Mouse (Mus musculus) limb, embryonic 15.5 days (tissue): ENCODE data around the gene Grm8. TPM values are rescaled to one million over a fixed set of nuclear protein-coding genes. Genes with fewer than 3 reads are reported as not detected.
"Not testable (repeated sequence)": the region's sequence is repeated elsewhere in the genome, so short reads cannot be mapped to it uniquely, and the experiment has no call there.

Source experiments
- ATAC-seq: fragments of 200-750 bp; cut with Nextera tagmentation; 2 replicates; pipeline ENCODE4 v1.8.0; 2017; ENCODE audit warnings: low read depth, moderate TSS enrichment; ENCODE audit not compliant: insufficient number of reproducible peaks, low FRiP score, low TSS enrichment
- H3K27ac ChIP-seq: fragments of 300-500 bp; sonication (generic); 2 replicates; pipeline ENCODE4 v1.5.1; 2015; ENCODE audit warnings: moderate library complexity, mild to moderate bottlenecking, inconsistent platforms
- H3K27me3 ChIP-seq: fragments of 300-500 bp; sonication (generic); 2 replicates; pipeline ENCODE4 v1.6.1; 2015; ENCODE audit warnings: inconsistent platforms
- H3K36me3 ChIP-seq: fragments of 300-500 bp; sonication (generic); 2 replicates; pipeline ENCODE4 v1.6.1; 2015; ENCODE audit warnings: inconsistent platforms
- H3K4me1 ChIP-seq: fragments of 300-500 bp; sonication (generic); 2 replicates; pipeline ENCODE4 v1.6.1; 2015; ENCODE audit warnings: inconsistent platforms
- H3K4me2 ChIP-seq: fragments of 300-500 bp; sonication (generic); 2 replicates; pipeline ENCODE4 v1.6.1; 2015; ENCODE audit warnings: mild to moderate bottlenecking, inconsistent platforms
- H3K4me3 ChIP-seq: fragments of 300-500 bp; sonication (generic); 2 replicates; pipeline ENCODE4 v1.5.1; 2015; ENCODE audit warnings: mild to moderate bottlenecking, inconsistent platforms
- H3K9ac ChIP-seq: fragments of 300-500 bp; sonication (generic); 2 replicates; pipeline ENCODE4 v1.6.1; 2015; ENCODE audit warnings: inconsistent platforms
- H3K9me3 ChIP-seq: fragments of 300-500 bp; sonication (generic); 2 replicates; pipeline ENCODE4 v1.6.1; 2016; ENCODE audit warnings: inconsistent platforms
- WGBS: fragments of 180-500 bp; shearing (Covaris S2); methylation state at CpG from one replicate; pipeline ENCODE4 v1.1.7; 2015; 5-methylcytosine and 5-hydroxymethylcytosine counted together
- polyA plus RNA-seq: library from polyadenylated mRNA; unstranded; fragments of >200 nt; fragmentation: Nextera tagmentation; extraction: Ambion mirVana; gene quantifications from 2 replicates; pipeline ENCODE4 v1.2.1, GENCODE M21; 2015

Grm8 gene
- polyA plus RNA-seq, 1 experiment from 2014 or later: 1.3 TPM

DNA sequence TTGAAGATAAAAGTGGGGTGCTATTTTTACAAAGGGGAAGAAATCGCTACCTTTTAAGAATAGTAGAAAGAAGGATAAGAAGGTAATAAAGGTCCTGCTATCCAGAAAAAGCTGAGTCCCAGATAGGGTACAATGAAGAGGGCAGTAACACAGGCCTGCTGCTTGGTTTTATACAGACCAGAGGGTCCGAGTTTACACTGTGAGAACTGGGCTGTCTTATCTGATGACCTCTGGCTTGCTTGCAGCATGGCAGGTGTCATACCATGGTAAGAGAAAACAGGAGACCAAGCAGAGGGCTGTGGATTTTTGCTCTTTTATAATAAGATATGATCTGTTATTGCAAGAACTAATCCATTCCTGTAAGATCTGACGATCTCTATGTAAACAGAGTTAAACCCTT lies 206.9 kb downstream of the Grm8 start:
- Histone ChIP-seq H3K9me3 (no peaks in the 10 kb centered on the region), H3K9ac (no peak overlapping the region), H3K4me2 (no peak overlapping the region), H3K4me1 (no peaks in the 10 kb centered on the region), H3K4me3 (no peak overlapping the region), H3K27ac (no peak overlapping the region), H3K27me3 (no peaks in the 10 kb centered on the region), H3K36me3 (no peaks in the 10 kb centered on the region)
- WGBS: 58% methylated on average over 3 of the region's 3 CpGs
- no peak for ATAC-seq

DNA sequence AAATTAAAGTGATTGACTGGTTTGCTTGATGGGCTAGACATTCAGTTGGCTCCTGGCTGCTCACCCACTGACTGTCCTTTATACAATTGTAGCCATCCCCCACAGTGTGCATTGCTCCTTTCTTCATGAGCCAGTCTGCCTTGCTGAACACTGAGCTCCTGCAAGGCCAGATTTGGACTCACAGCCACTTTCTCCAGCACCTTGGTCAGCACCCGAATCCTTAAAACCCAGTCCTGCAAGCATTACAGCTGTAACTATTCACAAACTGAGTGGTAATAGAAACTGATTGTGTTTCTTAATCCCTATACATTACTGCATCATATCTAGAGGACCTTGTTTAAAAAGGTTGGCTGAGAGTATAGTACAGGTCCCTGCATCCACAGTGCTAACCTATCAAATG lies 221.7 kb downstream of the Grm8 start:
- no peak for ATAC-seq
- WGBS: 52% methylated on average over 1 of the region's 1 CpGs
- no peak overlapping the region for H3K4me2 ChIP-seq
- no peak overlapping the region for H3K27ac ChIP-seq
- H3K27me3 ChIP-seq: no peaks in the 10 kb centered on the region
- no peaks in the 10 kb centered on the region for H3K4me1 ChIP-seq
- H3K9me3 ChIP-seq: no peaks in the 10 kb centered on the region; the same call in 1 of the 2 replicates
- no peaks in the 10 kb centered on the region for H3K36me3 ChIP-seq
- H3K9ac ChIP-seq: no peak overlapping the region
- no peak overlapping the region for H3K4me3 ChIP-seq

DNA sequence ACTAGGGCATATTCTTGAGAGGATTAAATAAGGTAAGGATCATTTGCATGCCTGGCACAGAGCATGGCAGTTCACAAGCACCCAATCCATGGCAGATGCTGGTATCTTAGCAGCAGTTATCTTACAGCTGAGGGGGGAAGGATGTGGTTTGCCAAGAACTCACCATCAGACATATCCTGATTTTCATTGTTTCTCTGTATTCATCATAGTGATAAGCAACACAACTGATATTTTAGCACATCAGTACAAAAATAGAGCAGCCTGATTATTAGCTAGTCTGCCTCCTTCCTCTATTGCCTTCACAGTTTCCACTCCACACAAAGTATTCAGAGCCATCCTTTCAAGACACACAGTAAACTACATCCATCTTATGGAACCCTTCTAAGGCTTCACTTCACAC lies 230.6 kb downstream of the Grm8 start:
- Histone ChIP-seq H3K4me2 (no peak overlapping the region), H3K27me3 (no peaks in the 10 kb centered on the region), H3K4me3 (no peak overlapping the region), H3K4me1 (no peaks in the 10 kb centered on the region), H3K9ac (no peak overlapping the region), H3K9me3 (no peaks in the 10 kb centered on the region), H3K27ac (no peak overlapping the region), H3K36me3 (no peaks in the 10 kb centered on the region)
- ATAC-seq: no peak

DNA sequence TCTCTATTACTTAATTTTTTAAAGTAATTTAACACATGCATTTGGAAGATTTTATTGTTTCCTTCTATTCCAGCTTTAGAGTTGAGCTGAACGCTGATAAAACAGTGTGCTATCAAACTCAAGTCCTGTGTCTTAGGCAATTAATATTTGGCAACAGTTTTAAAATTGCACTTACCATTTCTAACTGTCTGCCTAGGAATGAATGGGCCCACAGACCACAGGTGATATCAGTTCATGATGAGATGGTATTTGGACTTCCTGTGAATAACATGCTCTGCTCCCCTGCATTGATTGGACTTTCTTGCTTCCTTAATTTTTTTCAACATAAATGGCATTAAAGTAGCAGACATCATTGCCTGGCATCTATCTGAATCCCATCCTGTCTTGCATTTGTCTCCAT lies 232.8 kb downstream of the Grm8 start:
- Histone ChIP-seq H3K27me3 (no peaks in the 10 kb centered on the region), H3K4me3 (no peak overlapping the region), H3K36me3 (no peaks in the 10 kb centered on the region), H3K4me2 (no peak overlapping the region), H3K9me3 (no peaks in the 10 kb centered on the region), H3K27ac (no peak overlapping the region), H3K9ac (no peak overlapping the region), H3K4me1 (no peaks in the 10 kb centered on the region)
- ATAC-seq: no peak
- 88% methylated on average over 1 of the region's 1 CpGs for WGBS

DNA sequence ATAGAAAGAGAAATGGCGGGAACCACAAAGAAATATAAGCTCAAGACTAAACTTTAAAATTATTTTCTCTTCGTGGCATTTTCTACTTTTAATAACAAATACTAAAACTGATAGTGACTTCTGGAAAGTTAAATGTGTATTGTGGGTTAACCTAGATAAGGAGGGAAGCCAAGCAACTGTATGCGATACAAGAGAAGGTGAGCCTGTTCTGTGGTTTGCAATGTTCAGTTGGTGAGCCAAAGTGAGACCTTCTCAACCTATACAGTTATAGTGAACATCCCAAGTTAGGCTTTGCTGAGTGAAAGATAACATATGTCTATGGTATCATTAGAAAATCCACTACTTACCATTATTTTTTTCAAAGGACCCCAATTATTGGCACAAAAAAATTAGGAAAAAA lies 233.6 kb downstream of the Grm8 start:
- Histone ChIP-seq H3K27me3 (no peaks in the 10 kb centered on the region), H3K27ac (no peak overlapping the region), H3K36me3 (no peaks in the 10 kb centered on the region), H3K9me3 (no peaks in the 10 kb centered on the region), H3K4me1 (no peaks in the 10 kb centered on the region), H3K9ac (no peak overlapping the region), H3K4me2 (no peak overlapping the region), H3K4me3 (no peak overlapping the region)
- 86% methylated on average over 3 of the region's 3 CpGs for WGBS
- no peak for ATAC-seq

DNA sequence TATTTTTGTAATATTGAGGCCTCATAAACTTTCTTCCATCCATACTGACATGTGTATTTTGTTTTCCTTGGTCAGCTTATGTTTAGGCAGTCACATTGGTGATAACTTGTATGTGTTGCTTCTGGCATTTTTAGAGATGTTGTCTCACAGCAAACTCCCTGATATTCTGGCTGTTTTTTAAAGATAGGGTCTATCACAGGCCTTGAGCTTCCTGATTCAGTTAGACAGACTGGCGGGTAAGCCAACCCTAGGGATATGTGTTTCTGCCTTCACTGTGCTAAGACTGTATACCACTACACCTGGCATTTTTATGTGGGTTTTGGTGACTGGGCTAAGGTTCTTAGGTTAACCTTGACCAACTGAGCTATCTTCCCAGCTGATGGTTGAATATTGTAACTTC lies 239.8 kb downstream of the Grm8 start:
- ATAC-seq: no peak
- H3K36me3 ChIP-seq: no peaks in the 10 kb centered on the region
- no peaks in the 10 kb centered on the region for H3K4me1 ChIP-seq
- H3K27me3 ChIP-seq: no peaks in the 10 kb centered on the region
- no peak overlapping the region for H3K9ac ChIP-seq
- WGBS: 67% methylated on average over 1 of the region's 1 CpGs
- H3K9me3 ChIP-seq: no peaks in the 10 kb centered on the region
- H3K4me3 ChIP-seq: no peak overlapping the region
- H3K27ac ChIP-seq: no peak overlapping the region
- H3K4me2 ChIP-seq: no peak overlapping the region

DNA sequence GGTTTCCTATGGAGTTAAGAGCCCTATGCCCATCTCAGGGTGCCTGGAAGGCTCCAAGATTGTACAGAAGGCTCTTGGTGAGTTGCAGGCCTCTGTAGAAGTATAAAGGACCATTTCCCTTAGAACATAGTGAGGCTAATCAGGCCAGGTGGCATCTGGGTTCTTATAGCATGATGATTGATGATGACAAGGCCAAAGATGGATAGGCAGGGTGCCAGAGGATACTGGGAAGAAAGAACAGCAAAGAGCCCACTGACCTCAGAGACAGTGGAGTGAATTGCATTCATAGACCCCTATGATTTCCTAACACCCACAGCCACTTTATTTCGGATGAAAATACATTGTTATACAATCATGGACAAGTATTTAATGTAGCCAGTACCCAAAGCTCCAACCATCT lies 242.1 kb downstream of the Grm8 start:
- no peak overlapping the region for H3K27ac ChIP-seq
- no peak for ATAC-seq
- no peaks in the 10 kb centered on the region for H3K4me1 ChIP-seq
- H3K9me3 ChIP-seq: no peaks in the 10 kb centered on the region
- H3K36me3 ChIP-seq: no peaks in the 10 kb centered on the region
- no peak overlapping the region for H3K4me2 ChIP-seq
- H3K4me3 ChIP-seq: no peak overlapping the region
- WGBS: 74% methylated on average over 1 of the region's 1 CpGs
- no peaks in the 10 kb centered on the region for H3K27me3 ChIP-seq
- no peak overlapping the region for H3K9ac ChIP-seq

DNA sequence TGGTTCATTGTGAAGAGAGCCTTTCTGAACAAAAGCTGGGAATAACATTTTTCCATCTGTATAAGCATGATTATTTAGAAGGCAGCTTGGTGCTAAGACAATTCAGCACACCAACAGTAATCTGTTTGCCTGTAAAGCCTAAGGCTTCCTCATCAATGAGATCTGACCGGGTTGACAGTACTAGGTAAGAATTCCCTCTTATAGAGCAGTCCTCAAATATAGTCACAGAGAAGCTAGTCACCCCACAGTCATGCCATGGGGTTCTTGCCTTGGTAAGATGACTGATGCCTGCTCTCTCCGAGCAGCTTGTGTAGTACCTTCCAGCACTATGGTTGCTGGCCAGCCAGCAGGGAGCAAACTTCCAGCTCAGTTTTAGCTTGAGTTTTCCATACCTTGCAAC lies 246.6 kb downstream of the Grm8 start:
- H3K27ac ChIP-seq: no peak overlapping the region
- no peaks in the 10 kb centered on the region for H3K4me1 ChIP-seq
- no peak overlapping the region for H3K9ac ChIP-seq
- H3K9me3 ChIP-seq: no peaks in the 10 kb centered on the region
- no peaks in the 10 kb centered on the region for H3K36me3 ChIP-seq
- no peak overlapping the region for H3K4me2 ChIP-seq
- no peak for ATAC-seq
- 87% methylated on average over 2 of the region's 2 CpGs for WGBS
- no peak overlapping the region for H3K4me3 ChIP-seq
- H3K27me3 ChIP-seq: no peaks in the 10 kb centered on the region

DNA sequence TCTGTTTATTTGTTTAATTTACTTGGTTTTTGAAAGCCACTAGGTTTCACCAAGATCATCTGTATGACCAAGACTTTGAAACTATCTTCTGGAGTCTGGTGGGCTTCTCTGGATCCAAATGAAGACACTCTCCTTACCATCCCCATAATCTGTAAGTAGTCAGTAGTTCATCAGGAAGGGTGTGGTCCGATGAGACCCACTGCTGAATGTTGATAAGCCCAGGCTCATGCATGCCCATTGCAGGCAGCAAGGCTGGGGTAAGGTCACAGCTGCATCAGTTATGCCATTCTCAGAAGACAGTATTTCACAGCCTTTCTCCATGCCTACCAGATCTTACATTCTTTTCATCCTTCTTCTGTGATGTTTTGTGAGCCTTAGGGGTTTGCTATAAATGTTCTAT lies 247.1 kb downstream of the Grm8 start:
- H3K4me3 ChIP-seq: no peak overlapping the region
- H3K4me1 ChIP-seq: no peaks in the 10 kb centered on the region
- H3K9me3 ChIP-seq: no peaks in the 10 kb centered on the region
- WGBS: 85% methylated on average over 1 of the region's 1 CpGs
- H3K27me3 ChIP-seq: no peaks in the 10 kb centered on the region
- no peaks in the 10 kb centered on the region for H3K36me3 ChIP-seq
- no peak overlapping the region for H3K4me2 ChIP-seq
- H3K27ac ChIP-seq: no peak overlapping the region
- no peak overlapping the region for H3K9ac ChIP-seq
- no peak for ATAC-seq

DNA sequence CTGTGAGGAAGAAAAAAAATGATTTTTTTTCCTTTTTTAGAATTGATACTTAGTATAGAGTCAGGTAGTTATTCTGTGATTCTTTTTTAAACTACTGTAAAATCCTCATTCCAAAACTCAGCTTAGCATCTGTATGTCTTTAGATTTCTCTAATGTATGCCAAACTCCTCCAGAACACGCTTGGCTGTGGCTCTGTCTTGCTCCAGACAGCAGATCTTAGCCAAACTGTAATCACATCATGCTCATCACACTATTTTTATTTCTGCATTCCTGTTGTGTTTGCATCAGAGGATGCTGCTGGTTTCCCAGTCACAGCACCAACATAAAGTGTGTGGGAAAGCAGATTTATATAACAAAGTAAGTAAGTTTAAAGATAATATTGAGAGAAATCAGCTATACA lies 249.2 kb downstream of the Grm8 start:
- Histone ChIP-seq H3K27ac (no peak overlapping the region), H3K36me3 (no peaks in the 10 kb centered on the region), H3K4me1 (no peaks in the 10 kb centered on the region), H3K9ac (no peak overlapping the region), H3K27me3 (no peaks in the 10 kb centered on the region), H3K4me3 (no peak overlapping the region), H3K9me3 (no peaks in the 10 kb centered on the region), H3K4me2 (no peak overlapping the region)
- WGBS: 50% methylated on average over 1 of the region's 1 CpGs
- no peak for ATAC-seq

DNA sequence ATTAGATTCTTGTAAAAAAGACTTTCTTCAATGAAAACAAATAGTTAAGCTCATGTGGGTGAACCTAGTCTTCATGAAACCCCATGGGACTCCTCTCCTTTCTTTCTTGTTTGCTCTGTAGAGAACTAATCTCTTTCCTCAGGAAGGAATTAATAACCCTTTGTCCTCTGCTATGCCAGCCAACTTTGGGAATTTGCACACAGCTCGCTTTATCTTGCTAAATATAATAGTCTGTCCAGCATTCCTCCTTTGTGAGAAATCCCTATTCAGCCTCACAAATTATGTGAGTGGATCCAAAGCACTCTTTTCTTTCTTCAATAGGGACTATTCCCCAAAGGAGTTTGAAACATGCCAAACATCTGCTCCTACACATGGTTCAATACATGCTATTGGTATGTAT lies 285.3 kb downstream of the Grm8 start:
- no peaks in the 10 kb centered on the region for H3K27me3 ChIP-seq
- no peak overlapping the region for H3K27ac ChIP-seq
- no peak overlapping the region for H3K4me3 ChIP-seq
- no peak overlapping the region for H3K9ac ChIP-seq
- no peaks in the 10 kb centered on the region for H3K36me3 ChIP-seq
- WGBS: 71% methylated on average over 1 of the region's 1 CpGs
- H3K4me2 ChIP-seq: no peak overlapping the region
- no peaks in the 10 kb centered on the region for H3K9me3 ChIP-seq
- no peaks in the 10 kb centered on the region for H3K4me1 ChIP-seq
- no peak for ATAC-seq

DNA sequence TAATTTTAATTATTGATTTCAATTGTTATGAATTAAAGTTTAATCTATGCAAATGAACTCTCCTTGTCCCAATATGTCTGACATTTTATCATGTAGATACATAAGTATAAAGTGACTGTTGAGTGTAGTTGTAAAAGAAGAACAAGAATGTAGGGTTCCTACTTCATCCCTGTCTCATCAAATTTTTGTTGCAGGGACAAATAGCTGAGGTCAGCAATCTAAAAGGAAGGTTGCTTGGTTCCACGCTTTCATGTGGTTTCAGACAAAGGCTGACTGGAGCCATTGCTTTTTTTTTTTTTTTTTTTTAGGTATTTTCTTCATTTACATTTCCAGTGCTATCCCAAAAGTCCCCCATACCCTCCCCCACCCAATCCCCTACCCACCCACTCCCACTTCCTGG lies 298.8 kb downstream of the Grm8 start:
- no peaks in the 10 kb centered on the region for H3K4me1 ChIP-seq
- no peak overlapping the region for H3K9ac ChIP-seq
- no peaks in the 10 kb centered on the region for H3K9me3 ChIP-seq
- no peak for ATAC-seq
- H3K27me3 ChIP-seq: no peaks in the 10 kb centered on the region
- H3K36me3 ChIP-seq: no peaks in the 10 kb centered on the region
- WGBS: 93% methylated on average over 1 of the region's 1 CpGs
- no peak overlapping the region for H3K4me2 ChIP-seq
- H3K4me3 ChIP-seq: no peak overlapping the region
- no peak overlapping the region for H3K27ac ChIP-seq

DNA sequence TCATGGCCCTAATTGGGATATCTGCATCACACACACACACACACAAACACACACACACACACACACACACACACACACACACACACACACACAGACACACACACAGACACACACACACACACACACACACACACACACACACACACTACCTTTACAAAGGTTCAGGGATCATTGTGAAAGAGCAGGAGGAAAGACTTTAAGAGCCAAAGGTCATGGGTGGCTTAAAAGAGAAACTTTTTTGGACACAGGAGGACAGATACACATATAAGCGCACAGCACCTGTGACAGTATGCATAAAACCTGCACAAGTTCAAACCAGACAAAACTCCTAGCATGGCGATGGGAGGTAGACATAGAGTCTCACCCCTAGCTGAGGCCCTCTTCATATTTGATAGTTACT lies 315.2 kb downstream of the Grm8 start:
- ATAC-seq, H3K36me3 ChIP-seq, H3K9ac ChIP-seq, H3K4me1 ChIP-seq, H3K4me3 ChIP-seq, H3K9me3 ChIP-seq, H3K27ac ChIP-seq, H3K4me2 ChIP-seq, H3K27me3 ChIP-seq: not testable (repeated sequence)
- 91% methylated on average over 2 of the region's 2 CpGs for WGBS
